Mouse (Mus musculus): Measurements from ENCODE around the gene Epm2a. TPM values are rescaled to one million over a fixed set of nuclear protein-coding genes. Genes with fewer than 3 reads are reported as not detected.

Epm2a gene
- under 1 TPM in 1 of 2 experiments, not detected in 1; 0.54 TPM for polyA plus RNA-seq (2017; shearing (Covaris generic))

GRCm38 (mm10) chr10:11343205-11344141 is at the start of gene Epm2a:
TSS of gene Epm2a (plus strand) at chr10:11343404.

Other genes starting within 250 kb of the Epm2a start
- 10 to 100 TPM; 33.3 to 36.7 TPM for gene Shprh, start 194.0 kb upstream of the Epm2a start, polyA plus RNA-seq (2017; shearing (Covaris generic))
- gene Fbxo30, start 62.1 kb upstream of the Epm2a start, polyA plus RNA-seq (2017; shearing (Covaris generic)), result 1 to 10 TPM; 3.8 to 3.9 TPM